Mouse (Mus musculus) CH12.LX (cell line): ENCODE measurements at regions not wholly inside any gene's neighbourhood (a gene's known extent, or its start where the extent isn't known, plus 50 kb on each side); places are given as distances from the start of the nearest gene placed in this dataset.

Experiments used
- MYC ChIP-seq: IDR thresholded peaks from 2 replicates; pipeline ENCODE4 v1.6.1; 2011; ENCODE audit warnings: low read depth, mild to moderate bottlenecking, improper control_type of control experiment, low read length
- NELFE ChIP-seq: IDR thresholded peaks from 2 replicates; pipeline ENCODE4 v1.6.1; 2011; ENCODE audit warnings: low read depth, low read length, improper control_type of control experiment
- USF2 ChIP-seq: conservative IDR thresholded peaks from 2 replicates; pipeline ENCODE4 v1.6.1; 2011; ENCODE audit warnings: low read depth, low read length, improper control_type of control experiment

- TF ChIP-seq USF2 = no peak
- TF ChIP-seq MYC = no peak
- TF ChIP-seq NELFE = no peak
Measured at GRCm38 (mm10) chr8:92158219-92158618, 199.2 kb upstream of the Irx5 start.
